Mouse (Mus musculus) urinary bladder, adult 18-20 months (tissue): ENCODE results near the gene Pten.
A peak's percentile ranks its signal among the peaks of the same experiment; 100 is the strongest.

Experiments used
- DNase-seq, 2 experiments: peaks; one replicate each; pipeline ENCODE4 v3.0.0; 2022; ENCODE audit warnings: low spot score in 2 of 2, mixed read lengths in 2 of 2

Pten gene

DNA sequence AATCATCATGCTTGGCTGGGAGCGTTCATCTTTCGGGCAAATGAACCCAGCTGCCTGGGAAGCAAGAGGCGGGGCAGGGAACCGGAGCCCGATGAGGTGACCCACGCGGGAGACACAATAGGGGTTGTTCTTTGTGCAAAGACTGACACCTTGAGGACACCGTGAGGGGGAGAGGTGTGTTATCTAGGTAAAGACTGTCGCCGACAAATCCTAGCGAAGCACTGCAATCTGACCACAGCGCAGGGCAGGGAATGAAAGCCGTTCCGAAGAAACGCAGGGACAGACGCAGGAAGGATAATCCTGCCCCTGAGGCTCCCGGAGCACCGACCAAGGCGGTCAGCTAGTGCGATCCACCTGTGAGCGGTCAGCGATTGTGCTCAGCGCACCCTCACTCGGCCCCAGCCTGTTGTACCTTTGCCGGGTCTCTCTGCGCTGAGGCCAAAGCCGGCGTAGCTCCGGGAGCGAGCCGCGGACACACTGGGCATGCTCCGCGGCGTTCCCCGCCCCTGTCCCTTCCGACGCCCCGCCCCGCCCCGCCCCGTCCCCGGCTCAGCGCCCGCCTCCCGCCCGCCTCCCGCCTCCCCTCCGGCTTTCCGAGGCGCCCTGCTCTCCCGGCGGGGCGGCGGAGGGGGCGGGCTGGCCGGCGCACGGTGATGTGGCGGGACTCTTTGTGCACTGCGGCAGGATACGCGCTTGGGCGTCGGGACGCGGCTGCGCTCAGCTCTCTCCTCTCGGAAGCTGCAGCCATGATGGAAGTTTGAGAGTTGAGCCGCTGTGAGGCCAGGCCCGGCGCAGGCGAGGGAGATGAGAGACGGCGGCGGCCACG is at the start of gene Pten:
Gene Pten, plus strand, starts transcription at position 598 of the 826 bp plus-strand sequence.
- DNase-seq = peak; percentile 94

GRCm38 (mm10) chr19:32708996-32709395 is 48.3 kb upstream of the Pten start:
- DNase-seq = no peak

- DNase-seq = no peak
Measured at GRCm38 (mm10) chr19:32710288-32710687, 47.0 kb upstream of the Pten start.

- DNase-seq = peak; percentile 86 to 92
Measured at GRCm38 (mm10) chr19:32711761-32712541, 45.3 kb upstream of the Pten start.

DNA sequence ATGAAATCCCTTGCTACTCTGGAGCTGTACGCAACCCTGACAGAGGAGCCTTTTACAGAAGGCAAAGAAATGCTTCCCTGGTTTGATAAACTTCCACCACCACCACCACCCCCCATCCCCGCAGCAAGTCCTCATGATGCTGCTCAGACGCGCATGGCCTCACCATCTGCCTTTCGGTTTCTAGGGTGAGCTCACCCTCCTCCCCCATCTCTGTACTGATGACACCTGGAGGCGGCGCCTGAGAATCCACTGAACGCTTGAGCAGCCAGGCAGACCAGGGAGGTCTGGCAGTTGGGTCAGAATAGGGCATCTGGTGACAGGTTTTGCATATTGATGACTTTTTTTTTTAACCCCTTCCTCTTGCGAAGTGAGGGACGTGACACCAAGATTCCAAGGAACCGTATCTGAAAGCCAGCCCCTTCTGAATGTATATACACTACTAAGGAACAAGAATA is 44.7 kb upstream of the Pten start:
- peak in 1 of 2 experiments; percentile 37 for DNase-seq

DNA sequence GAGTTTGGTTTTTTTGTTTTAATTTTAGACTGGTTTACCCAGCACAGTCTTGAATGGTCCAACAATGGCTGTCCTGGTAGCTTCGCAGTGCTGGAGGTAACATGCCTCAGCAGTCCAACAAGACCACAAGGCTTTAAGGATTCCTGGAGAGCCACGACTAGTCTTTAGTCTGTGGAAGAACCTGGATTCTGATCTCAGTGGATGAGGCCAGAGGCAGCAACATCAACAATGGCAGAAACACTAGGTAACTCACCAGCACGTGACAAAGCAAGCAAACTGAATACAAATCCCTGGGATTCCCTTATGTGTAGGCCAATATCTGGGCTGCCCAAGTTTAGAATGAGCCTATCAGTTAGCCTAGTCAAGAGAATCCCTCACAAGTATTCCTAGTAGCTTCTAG is 43.8 kb upstream of the Pten start:
- DNase-seq = no peak

DNA sequence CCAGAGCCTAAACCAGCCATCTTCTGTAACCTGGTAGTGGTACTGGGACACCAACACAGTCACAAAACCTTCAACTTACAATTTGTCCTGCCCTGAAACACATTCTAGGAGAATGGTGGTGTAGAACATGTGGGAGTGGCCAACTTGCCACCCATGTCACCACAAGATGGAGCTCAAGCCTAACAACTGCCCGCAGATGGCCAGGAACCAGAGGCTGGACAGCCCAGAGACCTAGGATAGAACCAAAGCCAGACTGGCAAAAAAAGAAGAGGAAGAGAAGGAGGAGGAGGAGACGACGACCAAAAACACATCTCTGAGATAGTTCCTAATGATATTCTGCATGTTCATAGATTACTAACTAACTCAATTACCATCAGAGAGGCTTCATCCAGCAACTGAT is 42.1 kb upstream of the Pten start:
- peak; percentile 61 to 63 for DNase-seq

- DNase-seq = no peak
Measured at GRCm38 (mm10) chr19:32715681-32716080, 41.6 kb upstream of the Pten start.

DNA sequence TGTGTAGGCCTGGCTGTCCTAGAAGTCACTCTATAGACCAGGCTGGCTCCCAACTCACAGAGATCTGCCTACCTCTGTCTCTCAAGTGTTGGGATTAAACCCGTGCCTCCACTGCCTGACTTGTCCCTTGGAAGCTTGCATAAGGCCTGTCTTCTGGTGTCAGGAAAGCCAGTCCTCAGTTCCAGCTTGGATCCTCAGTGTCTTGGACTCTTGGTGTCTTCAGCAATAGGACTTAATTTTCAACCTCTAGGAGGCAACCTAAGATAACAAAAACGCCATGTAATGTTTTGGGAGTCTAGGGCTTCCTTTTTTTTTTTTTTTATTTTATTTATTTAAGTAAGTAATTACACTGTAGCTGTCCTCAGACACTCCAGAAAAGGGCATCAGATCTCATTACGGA is 39.7 kb upstream of the Pten start:
- no peak for DNase-seq

DNA sequence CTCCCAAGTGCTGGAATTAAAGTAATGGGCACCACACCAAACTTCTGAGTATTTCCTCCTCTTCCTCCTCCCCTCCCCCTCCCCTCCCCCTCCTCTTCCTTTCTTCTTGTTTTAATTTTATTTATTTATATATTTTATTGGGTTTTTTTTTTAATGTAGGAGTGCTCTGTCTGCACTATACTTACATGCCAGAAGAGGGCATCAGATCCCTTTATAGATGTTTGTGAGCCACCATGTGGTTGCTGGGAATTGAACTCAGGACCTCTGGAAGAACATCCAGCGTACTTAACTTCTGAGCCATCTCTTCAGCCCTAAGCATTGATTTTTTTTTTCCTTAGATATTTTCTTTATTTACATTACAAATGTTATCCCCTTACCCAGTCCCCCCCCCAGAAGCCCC is 37.0 kb upstream of the Pten start:
- no peak for DNase-seq

GRCm38 (mm10) chr19:32723817-32724216 is 33.5 kb upstream of the Pten start:
- DNase-seq = no peak

- DNase-seq = no peak
Measured at GRCm38 (mm10) chr19:32726451-32727325, 30.6 kb upstream of the Pten start.

GRCm38 (mm10) chr19:32729785-32730184 is 27.5 kb upstream of the Pten start:
- DNase-seq = no peak

- DNase-seq = no peak
Measured at GRCm38 (mm10) chr19:32732922-32733321, 24.4 kb upstream of the Pten start.

DNA sequence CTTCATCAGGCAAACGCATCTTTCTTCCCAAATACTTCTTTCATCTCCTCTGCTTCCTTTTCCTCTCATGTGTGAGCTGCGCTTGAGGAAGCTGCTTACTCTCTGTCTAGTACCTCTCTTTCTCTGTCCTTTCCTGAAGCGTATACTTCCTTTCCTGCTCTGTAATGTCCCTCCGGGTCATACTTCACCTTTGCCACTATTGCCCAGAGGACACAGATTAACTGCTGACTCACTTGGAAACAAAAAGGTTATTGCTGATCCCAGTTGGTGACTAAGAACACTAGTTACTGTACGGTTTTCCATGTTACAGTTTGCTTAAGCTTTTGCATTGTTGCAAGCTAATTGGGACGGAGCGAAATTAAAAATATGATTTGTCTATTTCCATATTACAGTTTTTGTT is 19.5 kb upstream of the Pten start:
- DNase-seq = no peak

DNA sequence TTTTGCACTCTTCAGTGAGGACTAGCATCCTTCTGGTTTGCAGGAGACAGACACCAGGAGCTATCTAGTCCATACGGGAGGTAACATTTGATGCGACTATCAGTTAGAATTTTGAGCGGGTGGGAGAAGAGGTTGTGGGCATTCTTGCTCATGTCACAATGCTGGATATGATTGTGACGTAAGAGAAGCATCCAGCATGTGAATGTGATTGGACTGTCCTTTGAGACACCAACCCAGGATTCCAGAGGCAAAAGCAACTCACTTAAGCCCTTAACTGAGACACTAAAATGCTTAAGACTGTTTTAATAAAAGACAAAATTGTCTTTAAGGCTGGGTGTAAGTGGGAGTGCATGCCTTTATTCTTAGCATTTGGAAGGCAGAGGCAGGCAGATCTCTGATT is 17.6 kb upstream of the Pten start, which contains the start of gene Atad1:
Gene Atad1, minus strand, starts transcription at position 101 of the 400 bp plus-strand sequence.
- DNase-seq = no peak

- no peak for DNase-seq
Measured at GRCm38 (mm10) chr19:32740641-32741345, 16.5 kb upstream of the Pten start.

GRCm38 (mm10) chr19:32749425-32749824 is 7.9 kb upstream of the Pten start:
- no peak for DNase-seq

DNA sequence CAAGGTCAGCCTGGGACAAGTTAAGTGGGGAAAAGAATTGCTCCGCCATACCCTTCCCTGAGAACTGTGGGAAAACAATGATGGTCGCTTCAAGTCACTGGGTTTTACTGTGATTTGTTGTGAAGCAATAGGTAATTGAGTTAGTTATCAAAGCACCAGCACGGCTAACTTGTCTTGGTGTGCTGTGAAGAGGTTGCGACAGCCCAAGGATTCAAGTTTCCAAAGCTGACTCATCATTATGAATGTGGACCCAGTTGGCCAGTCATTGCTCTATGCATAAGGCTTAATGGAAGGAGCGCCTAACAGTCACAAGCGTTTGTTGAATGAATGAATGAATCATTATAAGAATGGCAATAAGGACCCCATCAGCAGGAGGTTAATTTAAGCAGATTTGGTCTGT is 4.9 kb upstream of the Pten start:
- DNase-seq = no peak

DNA sequence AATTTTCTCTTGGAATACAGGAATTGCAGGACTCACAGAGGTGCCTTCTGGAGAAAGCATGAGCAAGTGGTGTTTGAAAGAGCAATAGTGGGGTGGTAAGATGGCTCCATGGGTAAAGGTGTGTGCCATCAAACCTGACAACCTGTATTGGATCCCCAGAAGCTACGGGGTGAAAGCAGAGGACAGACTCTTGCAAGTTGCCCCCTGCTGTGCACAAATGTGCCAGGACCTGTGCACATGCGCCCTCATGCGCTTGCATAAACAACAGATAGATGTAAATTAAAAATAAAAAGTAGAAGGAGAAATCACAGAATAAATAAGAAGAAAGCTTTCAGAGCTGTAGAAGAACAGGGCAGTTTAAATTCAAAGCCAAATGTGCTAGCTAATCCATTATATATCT is 3.9 kb upstream of the Pten start:
- no peak for DNase-seq
